Mouse (Mus musculus) ES-E14 (cell line): ENCODE results near the gene Eps15l1. TPM values are rescaled to one million over a fixed set of nuclear protein-coding genes. Genes with fewer than 3 reads are reported as not detected.

Source experiments
- DNase-seq: peaks from one replicate; pipeline ENCODE4 v3.0.0-alpha.2; 2013; ENCODE audit warnings: low read depth, low spot score
- H3K27ac ChIP-seq: 2 replicates; pipeline ENCODE4 v1.5.1; 2012; ENCODE audit warnings: low read depth, mild to moderate bottlenecking, low read length, moderate library complexity, mixed read lengths; ENCODE audit not compliant: poor library complexity, insufficient read depth, severe bottlenecking
- H3K36me3 ChIP-seq: 2 replicates; pipeline ENCODE4 v1.6.1; 2012; ENCODE audit warnings: mild to moderate bottlenecking, low read length, moderate library complexity, mixed read lengths; ENCODE audit not compliant: control insufficient read depth, poor library complexity, insufficient read depth, severe bottlenecking
- H3K4me1 ChIP-seq, 2 experiments: fragments of 150-350 bp in 1 of 2; sonication (generic) in 1 of 2; 2 replicates each; pipeline ENCODE4 v1.6.1; 2012; ENCODE audit warnings: low read length in 2 of 2, mild to moderate bottlenecking in 1 of 2, mixed read lengths in 1 of 2; ENCODE audit not compliant: control insufficient read depth in 2 of 2, insufficient read depth in 2 of 2, poor library complexity in 1 of 2
- H3K4me3 ChIP-seq, 2 experiments: fragments of 150-350 bp in 1 of 2; sonication (generic) in 1 of 2; 2 replicates each; pipeline ENCODE4 v1.5.1; 2012; ENCODE audit warnings: low read length in 2 of 2, low read depth in 1 of 2, mild to moderate bottlenecking in 1 of 2, mixed read lengths in 1 of 2; ENCODE audit not compliant: insufficient read depth in 1 of 2, poor library complexity in 1 of 2, severe bottlenecking in 1 of 2
- H3K9ac ChIP-seq: 2 replicates; pipeline ENCODE4 v1.6.1; 2012; ENCODE audit warnings: low read depth, mild to moderate bottlenecking, low read length, mixed read lengths; ENCODE audit not compliant: poor library complexity, insufficient read depth, severe bottlenecking
- H3K9me3 ChIP-seq: fragments of 150-350 bp; sonication (generic); 2 replicates; pipeline ENCODE4 v1.6.1; 2012; ENCODE audit warnings: low read depth, mild to moderate bottlenecking, low read length; ENCODE audit not compliant: control insufficient read depth, insufficient read depth
- CHD2 ChIP-seq: IDR thresholded peaks from 2 replicates; pipeline ENCODE4 v1.6.1; 2014; ENCODE audit warnings: mild to moderate bottlenecking, low read depth, low read length, inconsistent platforms
- HCFC1 ChIP-seq: IDR thresholded peaks from 2 replicates; pipeline ENCODE4 v1.6.1; 2012; ENCODE audit warnings: low read length, inconsistent platforms, borderline replicate concordance; ENCODE audit not compliant: insufficient read depth
- MAFK ChIP-seq: IDR thresholded peaks from 2 replicates; pipeline ENCODE4 v1.6.1; 2014; ENCODE audit warnings: mild to moderate bottlenecking, low read depth, low read length, inconsistent platforms; ENCODE audit not compliant: insufficient read depth
- ZC3H11A ChIP-seq: IDR thresholded peaks from 2 replicates; pipeline ENCODE4 v1.6.1; 2012; ENCODE audit warnings: low read depth, mild to moderate bottlenecking, inconsistent platforms, low read length, borderline replicate concordance
- ZNF384 ChIP-seq: IDR thresholded peaks from 2 replicates; pipeline ENCODE4 v1.6.1; 2012; ENCODE audit warnings: low read depth, low read length, inconsistent platforms
- in situ Hi-C, 2 experiments: fragments of 600-800 bp; cut with MboI; formaldehyde crosslinking; loops; one replicate each; pipeline ENCODE4 v1.15.1; 2025; ENCODE audit warnings: low sequenced_read_pairs in 2 of 2, inconsistent platforms in 1 of 2; ENCODE audit not compliant: unreplicated experiment in 2 of 2
- total RNA-seq: library from RNA; depleted of rRNA; stranded (reverse); fragments of 300-350 nt; gene quantifications from 2 replicates; pipeline ENCODE4 v1.2.3, GENCODE M21; 2012; rRNA removed

Gene Eps15l1
- total RNA-seq: 39.5 and 41.7 TPM in 2 replicates

- TF ChIP-seq HCFC1 (peak; percentile 72), CHD2 (no peak)
- peak; percentile 99 for DNase-seq
- Histone ChIP-seq H3K4me3 (peak within 1 kb of the TSS; percentile 93 to 94), H3K9ac (peak within 1 kb of the TSS; percentile 94), H3K27ac (peak within 1 kb of the TSS; percentile 75), H3K36me3 (peaks cover 3% of the 10 kb centered on the region; the same call in 1 of the 2 replicates), H3K4me1 (peaks cover 2 to 12% of the 10 kb centered on the region in 2 experiments; a peak in 2 of 4 replicates), H3K9me3 (no peaks in the 10 kb centered on the region)
- in situ Hi-C loops: no loop called here
Measured at GRCm38 (mm10) chr8:72421362-72422335, at the start of gene Eps15l1. Gene Eps15l1 (minus strand): TSS chr8:72421460.

DNA sequence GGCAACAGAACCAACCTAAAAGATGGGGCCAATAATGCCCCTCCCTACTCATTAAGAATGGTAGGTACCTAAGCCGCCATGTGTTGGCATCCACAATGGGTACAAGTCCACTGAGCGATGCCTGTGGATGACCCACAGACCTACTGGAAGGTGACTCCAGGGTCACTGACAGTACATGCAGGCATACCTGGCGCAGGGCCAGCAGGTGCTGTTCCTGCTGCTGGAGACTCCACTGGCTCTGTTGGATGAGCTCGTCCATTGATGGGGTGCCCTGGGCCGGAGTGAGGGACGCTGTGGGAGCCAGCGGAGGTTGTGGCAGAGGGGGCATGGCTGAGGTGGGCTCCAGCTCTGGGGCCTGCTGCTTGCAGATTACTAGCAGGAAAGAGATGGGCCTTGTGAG lies 49.4 kb upstream of the Eps15l1 start:
- DNase-seq: no peak
- TF ChIP-seq ZNF384 (no peak), ZC3H11A (no peak), HCFC1 (no peak), CHD2 (no peak), MAFK (no peak)
- Histone ChIP-seq H3K4me3 (no peak overlapping the region), H3K36me3 (peaks cover 66% of the 10 kb centered on the region), H3K4me1 (no peaks in the 10 kb centered on the region), H3K27ac (no peak overlapping the region), H3K9ac (no peak overlapping the region), H3K9me3 (no peaks in the 10 kb centered on the region)
- in situ Hi-C loops: no loop called here

DNA sequence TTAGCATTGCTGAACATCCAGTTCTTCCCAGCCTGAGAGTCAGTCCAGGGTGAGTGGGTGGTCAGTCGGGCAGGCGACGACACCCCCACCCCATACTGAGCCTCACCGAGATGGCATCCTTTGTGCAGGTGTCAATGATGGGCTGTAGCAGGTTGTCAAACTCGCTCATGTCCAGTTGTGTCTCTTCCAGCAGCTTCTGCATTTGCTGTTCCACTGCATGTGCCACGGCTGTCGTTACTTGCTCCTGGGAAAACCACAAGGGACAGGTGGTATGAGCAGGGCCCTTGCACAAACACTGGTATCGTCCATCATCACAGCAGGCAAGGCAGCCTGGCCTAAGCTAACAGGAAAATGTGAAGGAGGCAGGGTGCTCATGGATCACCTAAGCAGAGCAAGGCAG lies 48.7 kb upstream of the Eps15l1 start:
- H3K36me3 ChIP-seq: peaks cover 72% of the 10 kb centered on the region
- no peak for TF ChIP-seq HCFC1
- TF ChIP-seq ZNF384: no peak
- TF ChIP-seq ZC3H11A: no peak
- no peaks in the 10 kb centered on the region for H3K9me3 ChIP-seq
- H3K4me3 ChIP-seq: no peak overlapping the region
- no peak overlapping the region for H3K9ac ChIP-seq
- in situ Hi-C loops: no loop called here
- H3K4me1 ChIP-seq: no peaks in the 10 kb centered on the region
- H3K27ac ChIP-seq: no peak overlapping the region
- no peak for DNase-seq

DNA sequence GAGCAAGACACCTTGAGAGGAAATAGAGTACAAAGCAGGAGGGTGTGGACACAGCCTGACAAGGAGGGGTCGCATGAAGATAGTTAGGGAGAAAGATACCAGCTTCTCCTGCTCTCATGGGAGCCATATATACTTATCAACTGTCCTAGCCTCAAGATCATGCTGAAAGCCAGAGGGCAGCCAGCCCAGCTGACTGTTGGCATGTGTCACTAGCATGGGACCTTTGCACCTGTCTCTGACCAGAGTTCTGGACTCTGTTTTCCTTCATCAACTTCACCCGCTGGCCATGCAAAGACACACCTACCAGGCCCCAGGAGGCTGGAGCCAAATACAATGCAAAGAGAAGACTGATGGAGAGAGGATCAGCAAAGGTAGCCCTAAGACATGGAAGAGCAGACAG lies 48.0 kb upstream of the Eps15l1 start:
- TF ChIP-seq ZC3H11A: no peak
- Histone ChIP-seq H3K4me1 (no peaks in the 10 kb centered on the region), H3K4me3 (no peak overlapping the region), H3K9ac (no peak overlapping the region), H3K9me3 (no peaks in the 10 kb centered on the region), H3K27ac (no peak overlapping the region), H3K36me3 (peaks cover 78% of the 10 kb centered on the region)
- in situ Hi-C loops: no loop called here
- DNase-seq: no peak

DNA sequence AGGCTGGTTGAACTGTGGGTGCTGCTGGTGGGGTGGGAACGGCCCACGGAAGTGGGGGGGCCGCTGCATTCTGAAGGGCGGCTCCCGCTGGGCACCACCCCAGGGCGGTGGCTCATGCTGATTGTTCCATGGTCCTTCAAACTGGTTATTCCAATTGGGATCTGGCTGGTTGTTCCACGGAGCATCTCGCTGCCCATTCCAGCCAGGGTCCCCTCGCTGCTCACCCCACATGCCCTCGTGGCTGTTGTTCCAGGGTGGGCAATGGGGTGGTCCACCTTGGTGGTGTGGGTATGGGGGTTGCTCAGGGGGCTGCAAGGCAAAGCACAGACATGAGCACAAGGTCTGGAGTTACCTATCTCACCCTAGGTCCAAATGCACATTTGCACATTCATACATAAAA lies 43.0 kb upstream of the Eps15l1 start:
- Histone ChIP-seq H3K9me3 (no peaks in the 10 kb centered on the region), H3K36me3 (peaks cover 87% of the 10 kb centered on the region), H3K4me1 (peaks cover 0 to 4% of the 10 kb centered on the region in 2 experiments; a peak in 1 of 4 replicates), H3K27ac (no peak overlapping the region), H3K9ac (no peak overlapping the region), H3K4me3 (no peak overlapping the region)
- TF ChIP-seq ZC3H11A: no peak
- no peak for TF ChIP-seq HCFC1
- no peak for TF ChIP-seq MAFK
- TF ChIP-seq CHD2: no peak
- no peak for TF ChIP-seq ZNF384
- no peak for DNase-seq
- in situ Hi-C loops: no loop called here
